Mouse (Mus musculus) embryo, embryonic 10.5 days (tissue): ENCODE results near the gene Podxl.

Experiments used
- DNase-seq: peaks from one replicate; pipeline ENCODE4 v3.0.0-alpha.2; 2015; ENCODE audit warnings: low spot score

Podxl gene

GRCm38 (mm10) chr6:31523657-31524056 lies 40.1 kb downstream of the Podxl start:
- DNase-seq = no peak

GRCm38 (mm10) chr6:31523039-31523438 lies 40.7 kb downstream of the Podxl start:
- no peak for DNase-seq

- DNase-seq = no peak
These were observed 41.3 kb downstream of the Podxl start for GRCm38 (mm10) chr6:31522478-31522877.

- no peak for DNase-seq
These were observed 42.1 kb downstream of the Podxl start for GRCm38 (mm10) chr6:31521491-31522355.

- no peak for DNase-seq
These were observed 43.1 kb downstream of the Podxl start for GRCm38 (mm10) chr6:31520486-31521215.

- peak; percentile 52 for DNase-seq
These were observed 44.7 kb downstream of the Podxl start for GRCm38 (mm10) chr6:31519001-31519471.

GRCm38 (mm10) chr6:31518338-31518698 lies 45.5 kb downstream of the Podxl start:
- no peak for DNase-seq

GRCm38 (mm10) chr6:31517681-31518337 lies 46.0 kb downstream of the Podxl start:
- DNase-seq = no peak

- no peak for DNase-seq
These were observed 50.1 kb downstream of the Podxl start for GRCm38 (mm10) chr6:31513726-31514125.

- DNase-seq = no peak
These were observed 61.2 kb downstream of the Podxl start for GRCm38 (mm10) chr6:31502614-31503013.

- no peak for DNase-seq
These were observed 63.1 kb downstream of the Podxl start for GRCm38 (mm10) chr6:31500691-31501090.

- no peak for DNase-seq
These were observed 63.5 kb downstream of the Podxl start for GRCm38 (mm10) chr6:31500260-31500659.

- no peak for DNase-seq
These were observed 63.9 kb downstream of the Podxl start for GRCm38 (mm10) chr6:31499836-31500235.

- DNase-seq = no peak
These were observed 67.6 kb downstream of the Podxl start for GRCm38 (mm10) chr6:31496227-31496626.

- no peak for DNase-seq
These were observed 68.6 kb downstream of the Podxl start for GRCm38 (mm10) chr6:31495122-31495731.

GRCm38 (mm10) chr6:31489950-31490349 lies 73.8 kb downstream of the Podxl start:
- DNase-seq = no peak

- DNase-seq = no peak
These were observed 77.2 kb downstream of the Podxl start for GRCm38 (mm10) chr6:31486601-31487000.

- DNase-seq = no peak
These were observed 83.8 kb downstream of the Podxl start for GRCm38 (mm10) chr6:31480008-31480407.

GRCm38 (mm10) chr6:31478221-31478620 lies 85.6 kb downstream of the Podxl start:
- peak; percentile 23 for DNase-seq
